Mouse (Mus musculus) MEL (cell line): ENCODE measurements around the gene Dnah7c.

Experiments
- CTCF ChIP-seq, 3 experiments: IDR thresholded peaks in 2 of 3; conservative IDR thresholded peaks in 1 of 3; 2 replicates each; pipeline ENCODE4 v1.5.1; 2011 to 2012; ENCODE audit warnings: low read length in 3 of 3, low read depth in 2 of 3, mild to moderate bottlenecking in 2 of 3, improper control_type of control experiment in 1 of 3, inconsistent platforms in 1 of 3, mixed read lengths in 1 of 3, moderate library complexity in 1 of 3; ENCODE audit not compliant: control insufficient read depth in 1 of 3, insufficient read depth in 1 of 3, poor library complexity in 1 of 3, severe bottlenecking in 1 of 3
- EP300 ChIP-seq, 2 experiments: IDR thresholded peaks; 2 replicates each; pipeline ENCODE4 v1.6.1; 2011; ENCODE audit warnings: improper control_type of control experiment in 2 of 2, low read length in 2 of 2, low read depth in 1 of 2, mild to moderate bottlenecking in 1 of 2
- ETS1 ChIP-seq: IDR thresholded peaks from 2 replicates; pipeline ENCODE4 v1.6.1; 2012; ENCODE audit warnings: low read depth, mild to moderate bottlenecking, inconsistent platforms, low read length, improper control_type of control experiment, moderate library complexity
- MAZ ChIP-seq: IDR thresholded peaks from 2 replicates; pipeline ENCODE4 v1.6.1; 2012; ENCODE audit warnings: low read depth, mild to moderate bottlenecking, inconsistent platforms, low read length, improper control_type of control experiment
- NELFE ChIP-seq: IDR thresholded peaks from 2 replicates; pipeline ENCODE4 v1.6.1; 2011; ENCODE audit warnings: low read depth, low read length, improper control_type of control experiment
- NRF1 ChIP-seq: IDR thresholded peaks from 2 replicates; pipeline ENCODE4 v1.6.1; 2014; ENCODE audit warnings: low read depth, mild to moderate bottlenecking, inconsistent platforms, low read length, improper control_type of control experiment, moderate library complexity; ENCODE audit not compliant: poor library complexity, insufficient read depth, severe bottlenecking
- POLR2A ChIP-seq, 2 experiments: IDR thresholded peaks; 2 replicates each; pipeline ENCODE4 v1.6.1; 2011 to 2012; ENCODE audit warnings: low read length in 2 of 2, mild to moderate bottlenecking in 2 of 2, control low read depth in 1 of 2, improper control_type of control experiment in 1 of 2, low read depth in 1 of 2, moderate library complexity in 1 of 2; ENCODE audit not compliant: control insufficient read depth in 1 of 2, insufficient read depth in 1 of 2, poor library complexity in 1 of 2
- POLR2AphosphoS2 ChIP-seq: IDR thresholded peaks from 2 replicates; pipeline ENCODE4 v1.6.1; 2011; ENCODE audit warnings: low read length, improper control_type of control experiment
- RAD21 ChIP-seq: IDR thresholded peaks from 2 replicates; pipeline ENCODE4 v1.6.1; 2011; ENCODE audit warnings: mild to moderate bottlenecking, low read depth, low read length, improper control_type of control experiment
- TCF12 ChIP-seq: IDR thresholded peaks from 2 replicates; pipeline ENCODE4 v1.6.1; 2014; ENCODE audit warnings: low read depth, mild to moderate bottlenecking, inconsistent platforms, low read length, improper control_type of control experiment, moderate library complexity
- ZNF384 ChIP-seq: IDR thresholded peaks from 2 replicates; pipeline ENCODE4 v1.6.1; 2012; ENCODE audit warnings: low read depth, mild to moderate bottlenecking, inconsistent platforms, low read length, improper control_type of control experiment

GRCm38 (mm10) chr1:46817934-46818333, 392.5 kb downstream of the Dnah7c start:
- TF ChIP-seq CTCF (IDR thresholded peaks at IDR 0.05 in 2 of 3, conservative IDR thresholded peaks at IDR 0.05 in 1 of 3; ENCODE audit: control insufficient read depth in 1 of 3, insufficient read depth in 1 of 3, low read depth in 2 of 3, low read length in 3 of 3, poor library complexity in 1 of 3, severe bottlenecking in 1 of 3) (no peak), MAZ (no peak), NRF1 (no peak), POLR2A (IDR thresholded peaks at IDR 0.05; ENCODE audit: control insufficient read depth in 1 of 2, insufficient read depth in 1 of 2, low read depth in 1 of 2, low read length in 2 of 2, poor library complexity in 1 of 2) (no peak), POLR2AphosphoS2 (no peak), TCF12 (no peak), RAD21 (no peak), EP300 (IDR thresholded peaks at IDR 0.05; ENCODE audit: low read depth in 1 of 2, low read length in 2 of 2) (no peak), NELFE (no peak), ZNF384 (no peak), ETS1 (no peak)
